Mouse (Mus musculus) intestine, postnatal 0 days (tissue): ENCODE results near the gene Yipf6. TPM values are rescaled to one million over a fixed set of nuclear protein-coding genes. Genes with fewer than 3 reads are reported as not detected.

Experiments used
- ATAC-seq: fragments of 200-750 bp; cut with Nextera tagmentation; 2 replicates; pipeline ENCODE4 v1.8.0; 2017; ENCODE audit warnings: mild to moderate bottlenecking, moderate TSS enrichment, moderate library complexity
- H3K27ac ChIP-seq: fragments of 300-500 bp; sonication (generic); 2 replicates; pipeline ENCODE4 v1.5.1; 2014; ENCODE audit warnings: mild to moderate bottlenecking, low read depth, low read length, moderate library complexity
- H3K27me3 ChIP-seq: fragments of 300-500 bp; sonication (generic); replicated peaks from 2 replicates; pipeline ENCODE4 v1.6.1; 2014; ENCODE audit warnings: low read length, mixed read lengths; ENCODE audit not compliant: control insufficient read depth, insufficient read depth
- H3K36me3 ChIP-seq: fragments of 300-500 bp; sonication (generic); 2 replicates; pipeline ENCODE4 v1.6.1; 2014; ENCODE audit warnings: mild to moderate bottlenecking, moderate library complexity; ENCODE audit not compliant: control insufficient read depth, insufficient read depth
- H3K4me1 ChIP-seq: fragments of 300-500 bp; sonication (generic); replicated peaks from 2 replicates; pipeline ENCODE4 v1.6.1; 2014; ENCODE audit warnings: antibody characterized with exemption, low read length, mixed read lengths; ENCODE audit not compliant: control insufficient read depth, insufficient read depth
- H3K4me2 ChIP-seq: fragments of 300-500 bp; sonication (generic); replicated peaks from 2 replicates; pipeline ENCODE4 v1.6.1; 2014; ENCODE audit warnings: low read depth, mild to moderate bottlenecking, moderate library complexity
- H3K4me3 ChIP-seq: fragments of 300-500 bp; sonication (generic); 2 replicates; pipeline ENCODE4 v1.5.1; 2014; ENCODE audit warnings: low read depth, low read length
- H3K9ac ChIP-seq: fragments of 300-500 bp; sonication (generic); 2 replicates; pipeline ENCODE4 v1.6.1; 2014; ENCODE audit warnings: mild to moderate bottlenecking, low read depth, low read length
- H3K9me3 ChIP-seq: fragments of 300-500 bp; sonication (generic); 2 replicates; pipeline ENCODE4 v1.6.1; 2016; ENCODE audit warnings: mixed run types; ENCODE audit not compliant: control insufficient read depth
- CTCF ChIP-seq: sonication (generic); IDR thresholded peaks from 2 replicates; pipeline ENCODE4 v1.5.1; 2016; ENCODE audit warnings: low read depth, mild to moderate bottlenecking, control low read depth, antibody characterized with exemption, moderate library complexity
- whole genome bisulfite sequencing: fragments of 180-500 bp; shearing (Covaris S2); extraction: QIAGEN DNeasy Blood & Tissue Kit; methylation state at CpG from one replicate; pipeline ENCODE4 v1.1.7; 2014; 5-methylcytosine and 5-hydroxymethylcytosine counted together
- polyA plus RNA-seq: library from polyadenylated mRNA; unstranded; fragments of >200 nt; fragmentation: Nextera tagmentation; extraction: Ambion mirVana; gene quantifications from 2 replicates; pipeline ENCODE4 v1.2.1, GENCODE M21; 2015

The Yipf6 gene
- polyA plus RNA-seq, result 28.3 and 32.3 TPM in 2 replicates

DNA sequence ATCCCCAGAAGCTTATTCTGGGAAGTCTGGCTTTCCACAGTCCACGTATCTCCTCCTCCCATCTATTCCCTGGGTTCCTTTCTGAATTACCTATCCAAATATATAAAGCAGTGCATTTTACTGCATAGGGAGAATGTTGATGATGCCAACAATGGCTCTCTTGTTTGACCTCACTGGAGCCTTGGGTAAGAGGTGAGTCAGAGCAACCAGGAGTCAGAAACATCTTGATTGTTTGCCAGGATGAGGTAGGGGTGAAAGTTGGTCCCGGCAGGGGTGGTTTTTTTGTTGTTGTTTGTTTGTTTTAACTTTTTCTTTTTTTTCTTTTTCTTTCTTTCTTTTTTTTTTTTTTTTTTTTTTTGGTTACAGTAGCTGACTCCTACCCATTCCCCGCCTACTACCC is at the start of gene Yipf6:
Yipf6 (plus strand) TSS at position 216 of the 400 bp plus-strand sequence.
- TF ChIP-seq CTCF, result no peak

DNA sequence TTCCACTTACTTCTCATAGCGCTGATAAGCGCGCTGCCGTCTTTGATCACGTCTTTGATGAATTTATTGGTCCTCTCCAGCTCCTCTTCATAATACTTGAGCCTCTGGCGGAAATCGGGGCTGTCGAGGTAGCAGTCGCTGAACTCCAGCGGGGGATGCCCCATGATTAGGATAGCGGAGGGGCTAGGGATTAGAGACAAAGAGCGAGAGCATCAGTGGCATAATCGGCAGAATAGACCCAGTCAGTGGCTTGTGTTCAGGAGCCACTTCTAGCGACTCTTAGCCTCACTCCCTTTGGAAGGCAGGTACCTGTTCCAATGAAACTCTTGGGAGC is 46.1 kb upstream of the Yipf6 start:
- no peaks in the 10 kb centered on the region for H3K9me3 ChIP-seq
- H3K4me2 ChIP-seq, result peak overlapping the region; percentile 66
- peak overlapping the region; percentile 52 for H3K4me3 ChIP-seq
- peak overlapping the region; percentile 53 for H3K9ac ChIP-seq
- WGBS, result 17% methylated on average over 14 of the region's 14 CpGs
- no peak; the same call in 1 of the 2 replicates for ATAC-seq
- H3K36me3 ChIP-seq, result no peaks in the 10 kb centered on the region
- H3K27me3 ChIP-seq, result no peaks in the 10 kb centered on the region
- H3K27ac ChIP-seq, result peak overlapping the region; percentile 54; the same call in 1 of the 2 replicates
- TF ChIP-seq CTCF, result no peak
- H3K4me1 ChIP-seq, result no peaks in the 10 kb centered on the region

More for the DNA sequence above, at the start of gene Yipf6:
- Histone ChIP-seq H3K4me2 (peak within 1 kb of the TSS; percentile 60), H3K9me3 (no peaks in the 10 kb centered on the region), H3K36me3 (no peaks in the 10 kb centered on the region), H3K27me3 (no peaks in the 10 kb centered on the region), H3K4me3 (peak within 1 kb of the TSS; percentile 64), H3K4me1 (no peaks in the 10 kb centered on the region), H3K27ac (peak within 1 kb of the TSS; percentile 90), H3K9ac (peak within 1 kb of the TSS; percentile 34; the same call in 1 of the 2 replicates)
- ATAC-seq, result no peak
- 74% methylated on average over 3 of the region's 3 CpGs for WGBS

DNA sequence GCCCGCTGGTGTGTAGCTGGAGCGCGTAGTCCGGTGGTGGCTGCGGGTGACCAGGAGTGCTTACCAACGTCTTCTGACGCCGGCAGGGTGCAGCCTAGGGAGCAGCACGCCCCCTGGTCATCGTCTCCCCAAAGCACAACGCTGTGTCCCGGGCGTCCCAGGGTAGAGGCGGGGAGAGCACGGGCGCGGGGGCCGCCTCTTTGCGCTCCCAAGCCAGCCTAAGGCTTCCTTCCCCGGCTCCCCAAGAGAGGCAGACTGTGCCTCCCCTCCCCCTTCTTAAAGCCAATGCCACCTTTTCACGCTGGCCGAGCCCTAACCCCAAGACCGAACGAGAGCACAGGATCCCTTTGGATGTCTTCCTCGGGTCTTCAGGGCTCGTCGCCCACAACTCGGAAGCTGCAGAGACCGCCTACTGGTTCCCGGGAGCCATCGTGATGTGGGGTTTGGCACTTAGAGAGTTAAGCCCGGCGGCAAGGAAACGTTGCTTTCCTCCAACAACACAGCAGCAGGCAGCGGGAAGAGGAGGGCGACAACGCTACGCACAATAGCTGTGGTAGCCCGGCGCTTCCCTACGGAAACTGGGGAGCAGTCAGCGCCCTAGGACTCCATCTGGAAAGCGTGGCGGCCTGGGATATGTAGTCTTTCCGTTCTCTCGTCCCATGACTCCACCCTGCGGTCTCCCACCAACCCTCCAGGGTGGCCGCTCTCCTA is 45.6 kb upstream of the Yipf6 start, which contains the start of gene Ophn1:
Ophn1 (minus strand) TSS at position 620 of the 711 bp plus-strand sequence.
- no peaks in the 10 kb centered on the region for H3K9me3 ChIP-seq
- H3K27ac ChIP-seq, result peak within 1 kb of the TSS; percentile 54
- peak; percentile 79 for ATAC-seq
- H3K4me1 ChIP-seq, result no peaks in the 10 kb centered on the region
- peak; percentile 47 for TF ChIP-seq CTCF
- 19% methylated on average over 48 of the region's 48 CpGs for WGBS
- H3K4me3 ChIP-seq, result peak within 1 kb of the TSS; percentile 52
- peak within 1 kb of the TSS; percentile 66 for H3K4me2 ChIP-seq
- peak within 1 kb of the TSS; percentile 53 for H3K9ac ChIP-seq
- H3K27me3 ChIP-seq, result no peaks in the 10 kb centered on the region
- H3K36me3 ChIP-seq, result no peaks in the 10 kb centered on the region

DNA sequence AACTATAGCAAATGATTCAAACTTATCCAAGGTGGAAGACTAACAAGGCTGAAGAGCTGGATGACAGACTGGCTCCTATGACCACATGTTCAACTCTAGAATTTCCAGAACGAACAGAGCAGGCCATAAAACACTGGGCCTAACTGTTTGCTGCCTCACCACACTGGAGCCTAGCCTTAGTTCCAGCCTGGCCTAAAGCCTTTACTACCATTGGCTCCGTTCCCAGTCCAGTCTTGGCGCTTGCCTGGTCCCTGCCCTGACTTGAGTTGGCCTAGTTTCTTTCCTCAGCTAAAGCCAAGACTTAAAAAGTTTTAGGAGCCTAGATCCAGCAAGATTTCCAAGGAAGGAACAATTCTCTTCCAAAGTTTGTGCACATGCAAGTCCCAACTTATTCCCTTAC is 37.8 kb upstream of the Yipf6 start:
- ATAC-seq, result no peak
- H3K4me1 ChIP-seq, result no peaks in the 10 kb centered on the region
- no peak overlapping the region for H3K9ac ChIP-seq
- no peaks in the 10 kb centered on the region for H3K36me3 ChIP-seq
- no peak overlapping the region for H3K4me2 ChIP-seq
- H3K27me3 ChIP-seq, result no peaks in the 10 kb centered on the region
- 70% methylated on average over 3 of the region's 3 CpGs for WGBS
- H3K27ac ChIP-seq, result no peak overlapping the region
- H3K4me3 ChIP-seq, result no peak overlapping the region
- H3K9me3 ChIP-seq, result no peaks in the 10 kb centered on the region
- no peak for TF ChIP-seq CTCF

DNA sequence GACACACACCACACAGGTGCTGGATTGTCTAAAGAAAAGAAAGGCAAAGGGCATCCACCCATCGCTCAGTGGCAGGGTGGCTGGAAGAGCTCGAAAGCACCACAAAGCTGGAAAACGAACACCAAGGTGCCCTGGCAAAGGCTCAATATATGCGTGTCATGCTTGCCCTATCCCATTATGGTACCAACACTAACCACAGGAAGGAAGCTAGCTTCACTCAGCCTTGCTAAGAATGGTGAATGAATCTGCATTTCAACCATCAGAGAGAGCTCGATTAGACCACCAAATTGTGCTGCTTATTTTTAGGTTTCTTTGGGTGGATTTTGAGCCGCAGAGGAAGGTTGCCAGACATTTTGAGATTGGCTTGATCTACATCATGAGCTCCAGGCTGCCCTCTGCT is 31.9 kb upstream of the Yipf6 start:
- Histone ChIP-seq H3K9ac (no peak overlapping the region), H3K27me3 (no peaks in the 10 kb centered on the region), H3K36me3 (no peaks in the 10 kb centered on the region), H3K4me2 (no peak overlapping the region), H3K27ac (no peak overlapping the region), H3K9me3 (no peaks in the 10 kb centered on the region), H3K4me1 (no peaks in the 10 kb centered on the region), H3K4me3 (no peak overlapping the region)
- WGBS, result 86% methylated on average over 6 of the region's 6 CpGs
- ATAC-seq, result no peak
- no peak for TF ChIP-seq CTCF

DNA sequence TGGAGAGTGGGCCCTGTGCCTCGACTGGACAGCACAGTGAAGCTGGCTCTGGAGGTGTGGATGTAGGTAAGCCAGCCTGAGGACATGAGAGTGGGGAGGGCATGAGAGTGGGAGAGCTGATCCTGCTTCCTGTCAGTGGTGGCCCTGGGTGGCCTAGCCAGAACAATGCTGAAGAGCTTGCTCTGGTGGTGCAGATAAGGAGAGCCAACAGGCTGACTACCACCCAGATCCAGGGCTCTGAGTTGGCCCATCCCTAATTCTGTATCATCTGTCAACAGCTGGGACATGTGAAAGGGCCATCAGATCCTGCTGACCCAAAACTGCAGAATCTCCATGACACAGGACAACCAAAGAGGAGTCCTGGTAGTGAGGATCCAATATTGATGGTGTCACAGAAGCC is 27.2 kb upstream of the Yipf6 start:
- no peak overlapping the region for H3K9ac ChIP-seq
- H3K27me3 ChIP-seq, result no peaks in the 10 kb centered on the region
- no peaks in the 10 kb centered on the region for H3K36me3 ChIP-seq
- 25% methylated on average over 1 of the region's 1 CpGs for WGBS
- no peaks in the 10 kb centered on the region for H3K9me3 ChIP-seq
- TF ChIP-seq CTCF, result no peak
- H3K27ac ChIP-seq, result no peak overlapping the region
- H3K4me1 ChIP-seq, result no peaks in the 10 kb centered on the region
- no peak for ATAC-seq
- no peak overlapping the region for H3K4me2 ChIP-seq
- no peak overlapping the region for H3K4me3 ChIP-seq
